Mouse (Mus musculus): Measurements from ENCODE around the gene Sell. TPM values are rescaled to one million over a fixed set of nuclear protein-coding genes. Genes with fewer than 3 reads are reported as not detected.

Gene Sell
- polyA plus RNA-seq, 1 experiment = 66.6 TPM

GRCm38 (mm10) chr1:164098372-164098771, 36.6 kb downstream of the Sell start:
- H3K27me3 ChIP-seq (ENCODE audit: control insufficient read depth, insufficient read depth, low read length) = no peaks in the 10 kb centered on the region
- H3K27ac ChIP-seq (ENCODE audit: control insufficient read depth, insufficient read depth, low read length) = no peak overlapping the region
- WGBS = 66% methylated on average over 2 of the region's 2 CpGs
- no peaks in the 10 kb centered on the region for H3K4me1 ChIP-seq (replicated peaks; ENCODE audit: control insufficient read depth, insufficient read depth, low read length)
- DNase-seq = no peak
- H3K4me3 ChIP-seq (ENCODE audit: control insufficient read depth, insufficient read depth, low read length) = no peak overlapping the region
- H3K36me3 ChIP-seq (ENCODE audit: control insufficient read depth, insufficient read depth, low read length) = no peaks in the 10 kb centered on the region
- TF ChIP-seq CTCF (IDR thresholded peaks at IDR 0.05; ENCODE audit: borderline replicate concordance, control insufficient read depth, extremely low read depth, insufficient read depth, low read length, poor library complexity) (no peak), POLR2A (IDR thresholded peaks at IDR 0.05; ENCODE audit: control insufficient read depth, extremely low read depth, insufficient read depth, low read length, poor library complexity) (no peak)

DNA sequence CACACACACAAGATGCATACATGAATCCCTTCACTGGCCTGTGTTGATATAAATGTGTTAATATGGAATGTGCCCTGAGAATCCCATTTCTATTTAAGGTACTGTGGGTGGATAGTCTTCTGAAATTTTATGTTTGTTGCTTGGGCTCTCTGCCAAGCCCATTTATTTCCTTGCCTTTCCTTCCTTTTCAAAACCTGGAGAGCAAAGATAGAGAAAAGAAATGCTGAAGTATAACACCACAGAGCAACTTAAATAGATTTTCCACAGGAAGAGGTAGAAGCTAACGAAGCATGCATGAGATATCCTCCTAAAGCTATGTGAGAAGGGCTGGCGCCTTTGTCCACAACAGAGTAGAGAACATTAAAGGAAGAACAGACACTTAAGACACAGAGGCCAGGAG, 48.0 kb downstream of the Sell start:
- Histone ChIP-seq H3K36me3 (ENCODE audit: control insufficient read depth, insufficient read depth, low read length) (no peaks in the 10 kb centered on the region), H3K27ac (ENCODE audit: control insufficient read depth, insufficient read depth, low read length) (no peak overlapping the region), H3K27me3 (ENCODE audit: control insufficient read depth, insufficient read depth, low read length) (no peaks in the 10 kb centered on the region), H3K4me3 (ENCODE audit: control insufficient read depth, insufficient read depth, low read length) (no peak overlapping the region), H3K4me1 (replicated peaks; ENCODE audit: control insufficient read depth, insufficient read depth, low read length) (no peaks in the 10 kb centered on the region)
- 64% methylated on average over 2 of the region's 2 CpGs for WGBS
- no peak for DNase-seq
- TF ChIP-seq POLR2A (IDR thresholded peaks at IDR 0.05; ENCODE audit: control insufficient read depth, extremely low read depth, insufficient read depth, low read length, poor library complexity) = no peak
- no peak for TF ChIP-seq CTCF (IDR thresholded peaks at IDR 0.05; ENCODE audit: borderline replicate concordance, control insufficient read depth, extremely low read depth, insufficient read depth, low read length, poor library complexity)

DNA sequence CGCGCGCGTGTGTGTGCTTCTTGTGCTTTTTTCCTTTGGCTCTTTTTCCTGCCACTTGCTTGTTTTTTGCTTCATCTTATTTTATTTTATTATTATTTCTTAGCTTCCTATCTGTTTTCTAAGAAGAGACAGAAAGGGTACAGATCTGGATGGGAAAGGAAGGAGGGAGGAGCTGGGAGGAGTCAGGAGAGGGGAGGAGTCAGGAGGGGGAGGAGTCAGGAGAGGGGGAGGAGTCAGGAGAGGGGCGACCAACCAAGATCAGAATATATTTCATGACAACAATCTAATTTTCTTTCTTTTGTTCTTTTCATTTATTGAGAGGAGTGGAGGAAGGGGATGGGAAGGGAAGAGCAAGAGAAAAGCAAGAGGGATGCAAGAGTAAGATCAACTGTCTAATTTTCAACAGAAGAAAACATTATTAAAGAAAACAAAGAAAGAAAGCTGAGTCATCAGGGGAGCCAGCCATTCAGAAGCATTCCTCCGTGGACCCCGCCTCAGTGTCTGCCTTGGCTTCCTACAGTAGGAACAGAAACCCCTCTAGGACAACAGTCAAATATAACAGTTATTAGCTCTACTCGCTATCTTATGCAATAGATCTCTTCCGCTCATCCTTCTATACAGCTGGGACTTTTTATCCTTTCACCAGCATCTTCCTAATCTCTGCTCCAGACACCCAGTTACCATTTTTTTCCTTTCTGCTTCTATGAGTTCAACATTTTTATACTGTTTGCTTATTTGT, 49.0 kb downstream of the Sell start:
- Histone ChIP-seq H3K4me1 (replicated peaks; ENCODE audit: control insufficient read depth, insufficient read depth, low read length) (no peaks in the 10 kb centered on the region), H3K4me3 (ENCODE audit: control insufficient read depth, insufficient read depth, low read length) (no peak overlapping the region), H3K27ac (ENCODE audit: control insufficient read depth, insufficient read depth, low read length) (no peak overlapping the region), H3K36me3 (ENCODE audit: control insufficient read depth, insufficient read depth, low read length) (no peaks in the 10 kb centered on the region), H3K27me3 (ENCODE audit: control insufficient read depth, insufficient read depth, low read length) (no peaks in the 10 kb centered on the region)
- no peak for TF ChIP-seq POLR2A (IDR thresholded peaks at IDR 0.05; ENCODE audit: control insufficient read depth, extremely low read depth, insufficient read depth, low read length, poor library complexity)
- no peak for TF ChIP-seq CTCF (IDR thresholded peaks at IDR 0.05; ENCODE audit: borderline replicate concordance, control insufficient read depth, extremely low read depth, insufficient read depth, low read length, poor library complexity)
- WGBS = 96% methylated on average over 9 of the region's 9 CpGs
- no peak for DNase-seq

DNA sequence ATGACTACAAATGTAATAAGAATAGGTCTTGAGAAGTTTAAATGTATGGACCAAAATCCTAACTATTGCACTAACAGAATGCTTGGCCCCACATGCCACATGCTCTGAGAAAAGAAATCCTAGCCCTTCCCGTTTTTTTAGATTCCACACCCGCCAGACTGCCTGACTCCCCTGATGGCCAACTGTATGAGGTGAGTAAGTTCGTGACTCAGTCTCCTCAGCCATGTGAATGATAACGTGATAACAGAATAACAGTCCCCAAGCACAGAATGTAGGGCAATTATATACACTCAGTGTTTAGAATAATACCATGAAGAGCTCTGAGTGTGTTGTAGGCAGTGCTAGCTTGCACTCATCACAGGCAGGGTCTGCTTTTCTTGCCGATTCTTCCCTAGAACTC, 52.5 kb downstream of the Sell start:
- 97% methylated on average over 5 of the region's 5 CpGs for WGBS
- H3K36me3 ChIP-seq (ENCODE audit: control insufficient read depth, insufficient read depth, low read length) = no peaks in the 10 kb centered on the region

DNA sequence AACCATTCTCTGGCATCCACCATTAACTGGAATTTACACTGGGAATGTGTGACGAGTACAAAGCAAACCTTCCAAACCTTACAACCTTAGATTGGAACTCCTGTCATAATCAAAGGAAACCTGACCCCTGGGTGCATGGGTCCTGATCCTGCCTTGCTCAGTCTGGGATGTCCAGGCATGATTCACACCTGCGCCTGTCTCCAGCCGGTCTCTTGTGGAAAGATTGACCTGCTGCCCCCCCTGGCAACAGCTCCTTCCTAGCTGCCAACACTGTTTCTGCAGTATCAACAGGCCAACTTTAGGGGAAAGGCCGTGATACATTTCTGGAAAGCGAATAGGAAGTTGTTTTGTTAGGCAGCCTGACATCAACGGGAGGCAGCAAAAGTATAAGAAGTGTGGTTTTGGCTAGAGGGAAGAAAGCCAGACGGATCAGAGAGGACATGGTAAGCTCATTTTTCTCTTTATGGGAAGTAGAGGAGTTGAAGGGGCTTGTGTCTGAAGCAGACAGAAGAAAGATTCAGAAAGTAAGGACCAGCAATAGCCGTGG, 53.2 kb downstream of the Sell start, which contains the start of gene Selp:
Gene Selp, plus strand, starts transcription at position 318 of the 547 bp plus-strand sequence.
- no peak within 1 kb of the TSS for H3K27ac ChIP-seq (ENCODE audit: control insufficient read depth, insufficient read depth, low read length)
- H3K4me3 ChIP-seq (ENCODE audit: control insufficient read depth, insufficient read depth, low read length) = no peak within 1 kb of the TSS
- no peak for DNase-seq
- H3K36me3 ChIP-seq (ENCODE audit: control insufficient read depth, insufficient read depth, low read length) = no peaks in the 10 kb centered on the region
- TF ChIP-seq CTCF (IDR thresholded peaks at IDR 0.05; ENCODE audit: borderline replicate concordance, control insufficient read depth, extremely low read depth, insufficient read depth, low read length, poor library complexity) = no peak
- WGBS = 58% methylated on average over 8 of the region's 8 CpGs
- H3K27me3 ChIP-seq (ENCODE audit: control insufficient read depth, insufficient read depth, low read length) = no peaks in the 10 kb centered on the region
- H3K4me1 ChIP-seq (replicated peaks; ENCODE audit: control insufficient read depth, insufficient read depth, low read length) = peaks cover 4% of the 10 kb centered on the region

More for the DNA sequence above, 52.5 kb downstream of the Sell start:
- H3K27me3 ChIP-seq (ENCODE audit: control insufficient read depth, insufficient read depth, low read length) = no peaks in the 10 kb centered on the region
- H3K27ac ChIP-seq (ENCODE audit: control insufficient read depth, insufficient read depth, low read length) = no peak overlapping the region
- no peaks in the 10 kb centered on the region for H3K4me1 ChIP-seq (replicated peaks; ENCODE audit: control insufficient read depth, insufficient read depth, low read length)
- TF ChIP-seq CTCF (IDR thresholded peaks at IDR 0.05; ENCODE audit: borderline replicate concordance, control insufficient read depth, extremely low read depth, insufficient read depth, low read length, poor library complexity) = no peak
- TF ChIP-seq POLR2A (IDR thresholded peaks at IDR 0.05; ENCODE audit: control insufficient read depth, extremely low read depth, insufficient read depth, low read length, poor library complexity) = no peak
- H3K4me3 ChIP-seq (ENCODE audit: control insufficient read depth, insufficient read depth, low read length) = no peak overlapping the region
- no peak for DNase-seq

DNA sequence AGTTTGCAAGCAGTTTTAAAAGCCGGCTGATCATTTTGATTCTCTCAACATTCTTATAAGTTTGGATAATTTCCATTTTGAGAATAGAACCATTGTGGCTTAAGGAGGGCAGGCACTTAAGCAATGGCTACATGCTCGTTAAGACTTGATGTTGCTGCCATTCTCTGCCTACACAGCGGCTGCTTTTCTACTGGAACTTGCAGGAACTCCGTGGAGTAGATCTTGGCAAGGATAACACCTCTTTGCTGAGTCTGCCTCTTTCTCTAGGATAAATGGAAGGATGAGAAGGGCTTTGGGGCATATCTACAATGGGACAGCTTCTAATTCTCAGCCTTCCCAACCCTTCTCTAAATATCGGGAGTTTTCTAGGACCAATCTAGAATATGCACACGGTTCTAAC, 53.9 kb downstream of the Sell start:
- H3K4me1 ChIP-seq (replicated peaks; ENCODE audit: control insufficient read depth, insufficient read depth, low read length) = peaks cover 6% of the 10 kb centered on the region
- no peak overlapping the region for H3K4me3 ChIP-seq (ENCODE audit: control insufficient read depth, insufficient read depth, low read length)
- no peaks in the 10 kb centered on the region for H3K36me3 ChIP-seq (ENCODE audit: control insufficient read depth, insufficient read depth, low read length)
- H3K27me3 ChIP-seq (ENCODE audit: control insufficient read depth, insufficient read depth, low read length) = no peaks in the 10 kb centered on the region
- no peak overlapping the region for H3K27ac ChIP-seq (ENCODE audit: control insufficient read depth, insufficient read depth, low read length)
- DNase-seq = no peak
- WGBS = 94% methylated on average over 6 of the region's 6 CpGs
- TF ChIP-seq CTCF (IDR thresholded peaks at IDR 0.05; ENCODE audit: borderline replicate concordance, control insufficient read depth, extremely low read depth, insufficient read depth, low read length, poor library complexity) (no peak), POLR2A (IDR thresholded peaks at IDR 0.05; ENCODE audit: control insufficient read depth, extremely low read depth, insufficient read depth, low read length, poor library complexity) (no peak)
